Mouse (Mus musculus) layer of hippocampus, postnatal 36 days (tissue): ENCODE data around the gene Trit1. TPM values are rescaled to one million over a fixed set of nuclear protein-coding genes. Genes with fewer than 3 reads are reported as not detected.
"Not testable (repeated sequence)": the region's sequence is repeated elsewhere in the genome, so short reads cannot be mapped to it uniquely, and the experiment has no call there.

Source experiments
- DNase-seq, 2 experiments: peaks; one replicate each; pipeline ENCODE4 v3.0.0; 2022
- total RNA-seq, 2 experiments: library from RNA; stranded (reverse); gene quantifications; 2 replicates each; pipeline ENCODE4 v1.2.3; 2021

Trit1 gene
- total RNA-seq, 2 experiments from 2014 or later: 23.5 to 26.0 TPM

- DNase-seq: no peak
These were observed 17.7 kb upstream of the Trit1 start for GRCm38 (mm10) chr4:122998537-122999262.

- no peak for DNase-seq
These were observed 17.1 kb upstream of the Trit1 start for GRCm38 (mm10) chr4:122999263-122999691.

DNA sequence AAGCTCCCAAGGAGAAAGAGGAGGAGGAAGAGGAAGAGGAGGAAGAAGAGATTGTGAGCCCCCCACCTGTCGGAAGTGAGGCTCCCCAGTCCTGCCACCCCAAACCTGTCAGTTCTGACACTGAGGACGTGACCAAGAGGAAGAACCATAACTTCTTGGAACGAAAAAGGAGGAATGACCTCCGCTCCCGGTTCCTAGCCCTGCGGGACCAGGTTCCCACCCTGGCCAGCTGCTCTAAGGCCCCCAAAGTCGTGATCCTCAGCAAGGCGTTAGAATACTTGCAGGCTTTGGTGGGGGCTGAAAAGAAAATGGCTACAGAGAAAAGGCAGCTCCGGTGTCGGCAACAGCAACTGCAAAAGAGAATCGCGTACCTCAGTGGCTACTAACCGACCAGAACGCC, 16.3 kb upstream of the Trit1 start:
- DNase-seq: no peak

DNA sequence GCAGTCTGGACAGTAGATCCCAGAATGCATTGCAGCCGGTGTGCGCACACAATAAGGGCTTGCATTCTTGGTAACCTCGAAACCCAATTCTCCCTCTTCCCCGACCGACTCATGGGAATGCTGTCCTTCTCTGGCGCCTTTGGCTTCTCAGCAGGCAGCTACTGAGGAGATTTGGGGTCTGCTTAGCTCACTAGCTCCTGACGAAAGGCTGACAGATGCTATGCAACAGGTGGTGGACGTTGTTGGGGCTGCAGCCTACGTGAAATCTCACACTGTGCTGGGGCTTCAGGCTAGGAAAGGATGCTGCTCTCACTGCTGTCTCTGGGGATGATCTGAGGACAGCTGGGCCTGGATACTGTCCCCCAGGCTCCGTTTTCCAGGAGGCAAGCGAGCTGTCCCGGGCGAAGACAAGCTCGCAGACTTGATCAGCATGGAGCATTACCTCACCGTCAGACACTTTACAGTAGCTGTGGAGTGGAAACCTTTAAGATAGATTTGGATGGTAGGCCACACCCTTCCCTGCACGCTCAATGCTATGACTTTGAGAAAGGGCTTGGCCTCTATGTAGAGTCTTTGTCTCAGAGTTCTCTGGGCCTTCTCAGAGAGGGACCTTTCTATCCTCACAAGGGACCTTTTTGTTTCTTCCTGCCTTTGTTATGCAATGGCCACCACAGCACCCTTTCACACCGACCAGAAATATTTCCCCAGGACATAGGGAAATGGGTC, 15.6 kb upstream of the Trit1 start:
- no peak for DNase-seq

DNA sequence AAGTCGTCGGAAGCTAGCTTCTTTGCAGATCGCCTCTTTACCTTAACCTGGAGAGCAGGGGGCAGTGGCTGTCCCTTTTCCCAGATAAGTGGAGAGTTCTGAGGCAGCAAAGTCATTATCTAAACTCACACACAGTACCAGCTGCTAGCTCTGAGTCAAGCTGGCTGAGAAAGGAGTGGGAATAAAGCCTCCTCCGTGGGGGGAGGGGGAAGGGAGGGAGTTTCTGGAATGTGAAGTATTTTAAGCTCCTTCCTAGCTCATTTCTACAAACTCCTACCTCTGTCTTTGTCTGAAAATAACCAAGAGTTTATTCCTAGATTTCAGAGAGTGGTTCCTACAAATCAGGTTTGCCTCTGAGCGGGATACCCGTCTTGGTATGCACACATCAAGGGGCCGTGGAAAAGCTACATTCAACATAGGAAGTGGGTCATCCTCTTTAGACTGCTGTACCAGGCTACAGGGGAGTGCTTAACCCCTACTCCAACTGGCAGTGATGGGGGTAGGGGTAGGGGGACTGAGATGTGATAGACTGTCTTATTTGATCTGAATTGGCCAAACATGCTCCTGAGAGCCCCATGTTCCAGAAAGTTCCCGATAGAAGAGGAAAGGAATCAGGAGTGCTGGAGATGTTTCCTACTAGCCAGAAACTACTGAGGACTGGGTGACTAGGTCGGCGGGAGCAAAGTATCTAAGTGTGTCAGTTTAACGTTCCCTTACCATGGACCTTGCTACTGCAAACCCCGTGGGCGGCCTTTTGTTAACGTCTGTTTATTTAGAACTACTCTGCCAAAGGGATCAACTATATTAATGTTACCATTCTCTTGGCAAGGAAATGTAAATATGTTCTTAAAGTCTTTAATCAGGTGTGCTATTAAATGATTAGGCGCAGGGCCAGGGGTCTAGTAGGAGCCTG, 11.1 kb upstream of the Trit1 start:
- no peak for DNase-seq

DNA sequence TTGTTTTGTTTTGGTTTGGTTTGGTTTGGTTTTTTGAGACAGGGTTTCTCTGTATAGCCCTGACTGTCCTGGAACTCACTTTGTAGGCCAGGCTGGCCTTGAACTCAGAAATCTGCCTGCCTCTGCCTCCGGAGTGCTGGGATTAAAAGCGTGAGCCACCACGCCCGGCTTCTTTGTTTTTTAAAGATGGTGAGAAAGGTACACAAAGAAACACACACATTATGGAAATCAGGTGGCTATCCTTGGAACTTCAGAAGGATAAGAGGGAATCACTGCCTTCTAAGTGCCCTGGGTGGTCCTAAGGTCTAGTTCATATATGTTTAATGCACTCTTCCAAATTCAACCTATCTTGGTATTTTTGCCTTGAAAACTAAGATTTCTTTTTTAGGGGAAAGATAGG, 3.9 kb upstream of the Trit1 start:
- DNase-seq: not testable (repeated sequence)

DNA sequence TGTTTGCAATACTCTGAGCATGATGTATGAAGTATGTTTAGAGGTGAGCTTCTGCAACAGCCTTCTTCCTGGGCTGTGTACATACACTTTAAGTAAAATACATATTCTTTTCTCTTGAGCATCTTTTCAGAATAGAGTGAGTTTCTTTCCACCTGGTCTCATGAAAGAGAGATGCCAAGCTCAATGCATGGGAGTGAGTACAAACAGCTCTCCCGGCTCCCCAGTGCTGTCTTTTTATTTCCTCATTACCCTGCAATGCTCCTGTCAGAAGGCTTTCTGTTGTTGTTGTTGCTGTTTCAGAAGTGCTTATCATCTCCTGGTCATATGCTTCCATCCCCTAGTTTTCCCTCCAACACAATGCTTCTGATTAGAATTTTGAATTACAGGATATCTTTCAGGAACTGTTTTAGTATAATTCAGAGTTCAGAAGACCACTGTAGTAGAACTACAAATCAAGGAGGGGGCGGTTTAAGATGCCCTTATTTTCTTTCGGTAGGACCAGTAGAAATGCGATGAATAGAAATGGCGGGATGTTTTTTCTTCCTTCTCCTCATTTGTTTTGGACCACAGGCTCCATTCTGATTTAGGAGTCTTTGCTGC, 3.0 kb upstream of the Trit1 start:
- DNase-seq: no peak

DNA sequence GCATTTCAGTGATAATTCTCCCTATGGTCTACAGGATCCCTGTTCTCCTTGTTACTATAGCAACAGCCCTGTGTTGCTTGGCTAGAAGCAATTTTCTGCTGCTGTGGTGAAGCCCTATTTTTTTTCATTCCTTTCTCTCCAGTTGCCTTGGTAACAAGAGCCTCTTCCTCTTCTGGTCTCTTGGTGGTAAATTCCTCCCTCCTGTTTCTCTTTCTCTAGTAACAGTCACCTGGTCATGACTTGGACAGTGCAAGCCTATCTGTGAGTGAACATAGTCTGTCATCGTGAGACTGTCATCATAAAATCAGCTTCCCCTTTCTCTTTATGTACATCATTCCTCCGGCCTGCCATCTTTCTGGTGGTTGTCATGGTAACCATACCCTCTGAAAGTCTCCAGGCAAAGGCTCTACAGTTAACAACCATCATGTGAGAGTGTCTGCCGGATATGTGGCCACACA, 2.4 kb upstream of the Trit1 start:
- no peak for DNase-seq

- DNase-seq: no peak
These were observed 1.7 kb upstream of the Trit1 start for GRCm38 (mm10) chr4:123014501-123015282.

GRCm38 (mm10) chr4:123021591-123021990, 5.2 kb downstream of the Trit1 start:
- no peak for DNase-seq

DNA sequence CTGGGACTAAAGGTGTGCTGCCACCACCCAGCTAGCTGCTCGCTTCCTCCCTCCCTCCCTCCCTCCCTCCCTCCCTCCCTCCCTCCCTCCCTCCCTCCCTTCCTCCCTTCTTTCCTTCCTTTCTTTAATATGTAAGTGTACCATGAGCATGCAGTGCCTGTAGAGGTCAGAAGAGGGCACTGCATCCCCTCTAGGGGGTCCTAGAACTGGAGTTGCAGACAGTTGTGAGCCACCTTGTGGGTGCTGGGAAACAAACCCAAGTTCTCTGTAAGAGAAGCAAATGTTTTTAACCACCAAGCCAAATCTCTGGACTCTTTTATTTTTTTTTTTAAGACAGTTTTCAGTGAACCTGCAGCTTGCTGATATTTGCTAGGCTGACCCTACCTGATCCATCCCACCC, 6.5 kb downstream of the Trit1 start:
- no peak for DNase-seq

DNA sequence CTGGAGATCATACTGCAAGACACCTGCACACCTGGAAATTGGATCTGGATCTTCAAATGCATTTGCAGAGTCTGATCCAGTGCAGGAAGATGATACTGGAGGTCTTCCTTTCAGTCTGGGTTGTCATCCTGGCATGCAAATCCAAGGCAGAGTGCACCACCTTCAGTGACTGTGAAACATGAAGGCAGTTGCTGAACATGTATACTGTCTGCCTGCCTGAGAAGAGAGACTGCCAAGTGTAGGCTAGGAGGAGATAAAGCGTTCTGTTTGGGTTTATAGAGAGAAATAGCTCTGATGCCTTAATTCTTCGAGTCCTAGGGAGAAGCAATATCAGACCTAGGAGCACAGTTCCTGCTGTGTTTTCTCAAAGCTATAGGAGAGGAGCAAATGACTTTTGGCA, 9.0 kb downstream of the Trit1 start:
- no peak for DNase-seq

GRCm38 (mm10) chr4:123026161-123026560, 9.8 kb downstream of the Trit1 start:
- DNase-seq: no peak

DNA sequence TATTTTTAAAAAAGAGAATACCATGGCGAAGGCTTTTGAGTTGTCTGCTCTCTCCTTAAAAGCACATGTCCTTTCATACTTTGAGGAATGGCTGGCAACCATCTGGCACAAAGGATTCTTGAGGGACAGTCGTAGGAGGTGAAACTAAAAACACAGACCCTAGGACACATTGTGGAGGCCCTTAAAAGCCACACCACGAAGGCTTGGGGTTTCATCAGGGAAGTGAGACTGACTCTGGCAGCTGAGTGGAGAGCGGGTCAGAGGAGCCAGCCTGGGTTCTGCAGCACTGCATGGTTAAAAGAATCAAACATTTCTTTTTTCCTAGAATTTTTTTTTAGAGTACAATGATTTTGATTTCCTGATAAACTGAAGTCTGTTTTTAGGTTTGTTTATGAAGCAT, 10.2 kb downstream of the Trit1 start:
- no peak for DNase-seq

DNA sequence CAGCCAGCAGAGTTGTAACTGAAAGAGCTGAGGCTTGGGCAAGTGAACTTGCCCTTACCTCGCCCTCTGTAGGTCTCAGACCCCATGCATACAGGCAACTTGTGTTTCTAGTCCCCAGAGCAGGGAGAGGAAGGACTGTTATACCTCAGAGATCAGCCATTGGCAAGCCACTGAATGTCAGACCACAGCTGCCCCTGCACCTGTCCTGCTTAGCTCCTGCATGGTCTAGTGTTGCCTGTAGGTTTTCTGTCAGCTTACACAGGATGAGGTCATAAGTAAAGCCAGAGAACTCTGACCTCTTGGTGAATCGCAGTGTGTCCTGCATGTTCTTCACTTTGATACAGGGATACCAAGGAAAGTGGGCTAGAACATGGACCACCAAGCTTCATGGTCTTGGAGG, 18.4 kb downstream of the Trit1 start:
- no peak for DNase-seq

- DNase-seq: no peak
These were observed 19.2 kb downstream of the Trit1 start for GRCm38 (mm10) chr4:123035636-123036035.

- no peak for DNase-seq
These were observed 20.3 kb downstream of the Trit1 start for GRCm38 (mm10) chr4:123036710-123037109.

- no peak for DNase-seq
These were observed 24.7 kb downstream of the Trit1 start for GRCm38 (mm10) chr4:123041131-123041530.

DNA sequence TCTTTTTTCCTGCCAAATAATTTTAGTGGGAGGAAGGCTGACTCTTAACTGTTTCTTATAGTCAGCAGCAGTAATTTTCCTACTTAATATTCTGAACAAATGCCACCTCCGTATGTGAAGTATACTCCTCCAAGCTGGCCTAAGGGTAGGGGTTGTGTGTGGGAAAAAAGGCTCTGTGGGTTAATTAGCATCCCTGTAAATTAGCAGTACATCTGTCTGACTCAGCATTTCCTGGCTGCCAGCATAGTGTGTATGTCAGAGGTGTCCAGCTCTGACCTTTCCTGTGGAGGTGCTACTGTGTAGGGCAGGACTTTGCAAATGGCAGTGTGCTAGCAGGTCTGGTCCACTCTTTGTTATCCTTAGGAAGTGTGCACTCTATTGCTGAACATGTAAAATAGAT, 27.5 kb downstream of the Trit1 start:
- DNase-seq: no peak

GRCm38 (mm10) chr4:123044842-123045241, 28.4 kb downstream of the Trit1 start:
- DNase-seq: no peak

DNA sequence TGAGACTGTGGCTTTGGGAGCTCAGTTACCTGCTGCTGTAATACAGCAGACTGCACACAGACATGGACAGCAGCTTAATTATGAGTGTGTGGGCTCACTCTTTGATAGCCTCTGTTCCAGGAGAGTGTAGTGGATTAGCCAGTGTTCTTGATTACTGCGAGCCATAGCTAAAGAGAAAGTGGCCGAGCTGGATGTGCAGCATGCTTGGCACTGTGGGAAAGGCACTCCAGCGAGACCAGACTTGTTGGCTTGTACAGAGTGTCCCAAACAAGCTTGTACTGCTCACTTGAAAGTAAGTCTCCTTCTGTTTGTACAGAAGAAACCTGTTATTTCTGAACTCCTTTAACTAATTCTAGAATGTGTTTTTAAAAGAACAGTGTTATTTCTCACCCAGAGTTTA, 29.9 kb downstream of the Trit1 start:
- no peak for DNase-seq
